Mouse (Mus musculus) embryonic fibroblast, embryonic 13.5 days (primary cell): ENCODE data around the gene Tpk1.

ENCODE experiments used
- CTCF ChIP-seq: IDR thresholded peaks from 2 replicates; pipeline ENCODE4 v1.5.1; 2011; ENCODE audit warnings: mild to moderate bottlenecking, control low read depth, low read length, moderate library complexity, borderline replicate concordance; ENCODE audit not compliant: insufficient read depth
- POLR2A ChIP-seq: IDR thresholded peaks from 2 replicates; pipeline ENCODE4 v1.6.1; 2011; ENCODE audit warnings: low read depth, mild to moderate bottlenecking, control low read depth, low read length, moderate library complexity

DNA sequence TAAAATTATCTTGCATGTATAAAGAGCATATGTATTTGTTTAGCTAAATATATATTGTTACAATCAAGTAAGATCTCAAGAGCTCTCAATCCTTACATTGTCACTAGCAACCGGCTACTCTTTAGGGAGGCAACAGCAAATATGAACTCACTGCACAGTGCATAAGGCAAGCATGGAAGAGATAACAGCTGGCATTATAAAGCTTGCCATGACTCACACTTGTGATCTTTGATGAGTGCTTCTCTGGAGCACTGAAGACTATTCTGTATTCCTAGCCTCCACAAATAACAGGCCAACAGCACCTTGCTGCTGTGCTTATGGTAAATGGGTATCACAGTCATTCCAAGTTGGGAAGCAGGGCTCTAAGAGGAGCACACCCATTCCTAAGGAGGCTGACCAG lies 98.2 kb downstream of the Tpk1 start:
- TF ChIP-seq CTCF (no peak), POLR2A (no peak)
